Mouse (Mus musculus) spleen, postnatal 10 days (tissue): ENCODE results near the gene Sptbn1.

Experiments
- DNase-seq, 2 experiments: peaks; one replicate each; pipeline ENCODE4 v3.0.0; 2021 to 2022; ENCODE audit warnings: low spot score in 2 of 2

Sptbn1 gene

DNA sequence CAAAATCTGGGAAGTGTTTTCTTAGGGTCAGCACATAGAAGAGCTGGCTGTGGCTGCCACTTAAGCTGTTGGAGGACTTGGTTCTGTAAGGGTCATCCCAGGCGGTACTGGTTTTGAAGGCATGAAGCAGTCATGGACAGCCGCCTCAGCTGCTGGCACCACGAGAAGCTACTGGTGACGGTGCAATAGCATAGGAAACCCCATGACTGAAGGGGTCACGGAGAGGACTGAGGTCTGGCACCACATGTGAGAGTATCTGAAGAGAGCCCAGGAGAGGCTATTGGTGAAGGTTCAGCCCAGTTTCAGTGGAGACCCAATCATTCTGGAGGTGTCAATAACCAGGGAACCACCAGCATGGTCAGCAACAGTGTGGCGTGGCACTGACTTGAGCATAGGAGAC is 135.4 kb downstream of the Sptbn1 start:
- no peak for DNase-seq

DNA sequence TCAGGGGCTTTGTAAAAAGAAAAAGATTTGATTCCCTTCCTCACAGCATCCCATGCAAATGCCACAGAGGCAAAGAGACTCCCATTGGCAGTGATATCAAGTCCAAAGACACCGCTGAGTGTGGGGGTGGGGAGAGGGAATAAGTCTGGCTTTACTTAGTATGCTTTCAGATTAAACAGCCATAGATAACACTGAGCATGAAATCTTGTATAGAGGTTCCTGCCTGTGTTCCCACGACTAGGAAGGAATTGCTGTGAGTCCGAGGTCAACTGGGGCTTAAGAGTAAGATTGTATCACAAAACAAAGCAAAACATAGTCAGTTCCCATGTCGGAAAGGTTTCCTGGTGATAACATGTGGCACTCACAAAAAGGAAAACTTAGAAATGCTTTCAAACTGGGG is 136.3 kb downstream of the Sptbn1 start:
- no peak for DNase-seq

DNA sequence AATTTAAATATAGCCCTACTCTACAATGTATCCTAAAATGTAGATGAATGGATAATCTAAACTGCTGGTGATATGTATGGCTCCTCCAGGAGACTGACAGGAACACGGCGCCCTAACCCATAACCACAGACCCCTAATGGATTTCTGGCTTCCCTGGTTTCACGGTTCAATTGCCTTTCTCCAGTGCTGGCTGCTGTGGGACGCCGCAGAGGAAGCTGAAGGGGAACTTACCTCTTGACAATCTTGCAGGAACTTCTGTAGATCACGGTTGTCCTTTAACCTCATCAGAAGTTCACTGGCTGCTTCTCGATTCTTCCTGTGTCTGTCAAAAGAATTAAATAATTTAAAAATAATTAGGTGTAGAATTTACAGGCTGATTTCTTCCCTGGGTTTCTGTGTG is 138.6 kb downstream of the Sptbn1 start:
- DNase-seq: no peak

DNA sequence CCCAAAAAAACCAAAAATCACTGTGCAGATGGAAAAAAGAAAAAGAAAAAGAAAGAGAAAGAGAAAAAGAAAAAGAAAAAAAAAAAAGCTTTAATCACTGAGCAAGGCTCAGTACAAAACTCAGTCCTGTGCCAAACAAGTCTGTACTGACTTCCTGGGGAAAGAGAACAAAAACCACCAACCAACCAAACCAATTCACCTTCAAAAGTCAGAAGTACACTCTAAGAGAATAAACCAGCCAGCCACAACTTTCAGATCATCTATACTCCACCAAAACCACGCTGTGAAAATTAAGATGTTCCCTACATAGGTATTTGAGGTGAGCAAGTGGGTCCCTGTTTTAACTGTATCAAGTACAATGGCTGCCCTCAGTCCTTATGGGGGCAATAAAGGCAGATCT is 141.1 kb downstream of the Sptbn1 start:
- no peak for DNase-seq

DNA sequence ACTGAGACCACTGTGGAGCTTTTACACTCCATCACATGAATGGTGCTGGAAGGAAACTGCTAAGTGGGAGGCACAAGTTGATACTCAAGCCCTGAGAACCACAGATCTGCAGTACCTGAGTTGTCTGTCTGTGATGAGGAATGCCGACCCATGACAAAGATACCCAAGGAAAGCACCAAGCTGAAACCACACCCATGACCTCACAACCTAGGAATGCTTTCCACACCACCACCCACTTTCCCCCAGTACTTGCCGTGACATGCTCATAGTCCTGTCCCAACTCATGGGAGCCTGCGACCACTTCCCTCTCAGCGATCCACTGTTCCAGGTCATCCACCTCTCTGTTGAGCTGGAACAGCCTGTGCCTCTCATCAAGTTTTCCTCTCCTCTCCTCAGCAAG is 149.9 kb downstream of the Sptbn1 start:
- DNase-seq: no peak

DNA sequence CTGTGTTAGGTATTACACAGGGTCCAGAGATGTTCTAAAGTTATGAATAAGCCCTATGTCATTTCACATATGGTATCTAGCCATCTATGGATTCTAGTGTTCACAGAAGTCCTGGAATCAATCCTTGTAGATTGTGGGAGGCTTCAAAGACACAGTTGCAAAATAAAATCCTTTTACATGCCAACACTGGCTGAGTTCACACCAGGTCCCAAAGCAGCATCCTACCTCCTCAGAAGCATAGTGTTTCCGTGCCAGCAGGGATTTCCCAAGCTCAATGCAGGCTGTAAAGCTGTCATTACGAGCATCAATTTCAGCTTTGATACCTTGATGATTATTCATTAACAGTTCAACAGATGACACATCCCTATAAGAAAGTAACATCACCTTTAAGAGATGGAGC is 154.3 kb downstream of the Sptbn1 start:
- DNase-seq: no peak

DNA sequence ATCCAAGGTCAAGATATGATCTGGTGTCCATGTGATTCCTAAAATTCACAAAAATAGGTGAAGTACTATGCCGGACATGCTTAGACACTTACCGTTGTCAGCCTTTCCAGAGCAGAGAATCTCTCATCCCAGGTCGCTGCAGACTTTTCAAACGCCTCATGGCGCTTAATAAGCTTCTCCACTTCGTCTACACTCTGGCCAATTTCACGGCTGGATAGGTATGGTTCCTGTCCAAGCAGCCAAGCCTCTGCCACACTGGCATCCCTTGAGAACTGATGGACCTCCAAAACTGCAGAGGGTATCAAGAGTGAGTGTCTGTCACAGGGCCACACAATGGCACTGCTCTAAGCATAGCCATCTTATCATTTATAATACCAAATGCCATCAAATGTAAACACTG is 157.3 kb downstream of the Sptbn1 start:
- no peak for DNase-seq

DNA sequence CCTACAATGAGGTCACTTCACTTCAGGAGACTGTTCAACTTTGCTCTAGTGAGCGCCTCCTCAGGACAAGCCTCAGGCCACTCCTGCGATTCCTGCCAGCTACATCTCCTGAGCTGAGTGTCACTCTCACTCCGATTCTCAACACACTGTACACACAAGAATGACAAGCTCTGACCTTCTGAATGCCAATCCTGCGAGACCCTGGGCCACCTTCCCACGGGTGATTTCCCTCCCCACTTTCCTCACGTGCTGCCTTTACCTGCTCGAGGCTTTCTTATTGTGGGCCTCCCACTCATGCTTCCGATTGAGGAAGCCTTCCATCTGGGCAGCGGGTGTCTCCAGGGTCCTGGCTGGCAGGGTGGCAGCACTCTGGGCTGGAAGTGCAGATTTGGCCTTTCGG is 163.8 kb downstream of the Sptbn1 start:
- DNase-seq: no peak

DNA sequence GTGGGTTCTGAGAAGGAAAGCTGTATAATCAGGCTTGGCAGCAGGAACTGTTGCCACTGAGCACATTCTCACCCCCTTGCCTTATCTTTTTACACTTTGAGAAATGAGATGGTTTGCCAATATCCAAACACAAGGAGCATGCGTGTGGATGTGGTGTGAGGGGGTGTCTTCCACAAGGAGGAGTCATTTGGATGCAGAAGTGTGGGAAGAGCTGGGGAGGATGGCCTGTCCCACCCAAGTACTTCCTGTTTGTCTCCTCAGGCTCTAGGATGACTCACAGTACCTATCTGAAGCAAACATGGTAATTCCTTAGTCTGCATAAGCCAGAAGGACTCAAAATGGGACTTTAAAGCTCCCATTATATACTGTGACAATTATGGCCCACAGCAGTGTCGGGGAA is 165.4 kb downstream of the Sptbn1 start:
- DNase-seq: no peak

DNA sequence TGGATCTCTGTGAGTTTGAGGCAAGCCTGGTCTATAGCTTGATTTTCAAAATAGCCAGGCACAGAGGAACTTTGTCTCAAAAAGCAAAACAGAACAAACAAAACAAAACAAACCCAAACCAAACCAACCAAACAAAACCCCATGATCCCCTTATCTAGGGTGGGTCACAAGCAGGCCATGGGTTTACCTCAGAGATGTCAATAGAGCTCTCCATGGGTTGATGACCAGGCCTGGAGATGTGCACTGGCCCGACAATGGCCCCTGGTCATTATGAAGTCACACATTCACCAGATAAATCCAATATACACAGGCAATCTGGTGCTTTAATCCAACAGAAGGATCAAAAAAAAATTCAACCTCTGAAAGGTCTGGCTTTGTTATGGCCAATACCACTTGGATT is 166.2 kb downstream of the Sptbn1 start:
- no peak for DNase-seq

DNA sequence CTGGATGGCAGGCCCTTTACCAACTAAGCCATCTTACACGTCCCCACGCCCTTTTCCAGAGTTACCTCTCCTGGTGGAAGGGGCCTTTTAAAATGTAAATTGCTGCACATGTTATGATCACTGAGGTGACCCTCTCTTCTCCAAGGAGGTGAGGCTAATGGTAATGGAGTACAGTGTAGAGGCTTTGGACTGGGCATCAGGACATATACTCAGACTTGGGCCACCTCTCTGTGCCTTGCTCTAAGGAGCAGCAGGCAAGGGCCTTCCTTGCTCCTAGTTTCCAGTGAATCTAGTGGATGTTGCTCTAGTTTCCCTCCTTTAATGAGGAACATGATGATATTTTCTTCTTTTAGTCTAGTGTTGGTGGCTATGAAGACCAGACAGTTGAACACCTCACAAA is 166.8 kb downstream of the Sptbn1 start:
- no peak for DNase-seq

DNA sequence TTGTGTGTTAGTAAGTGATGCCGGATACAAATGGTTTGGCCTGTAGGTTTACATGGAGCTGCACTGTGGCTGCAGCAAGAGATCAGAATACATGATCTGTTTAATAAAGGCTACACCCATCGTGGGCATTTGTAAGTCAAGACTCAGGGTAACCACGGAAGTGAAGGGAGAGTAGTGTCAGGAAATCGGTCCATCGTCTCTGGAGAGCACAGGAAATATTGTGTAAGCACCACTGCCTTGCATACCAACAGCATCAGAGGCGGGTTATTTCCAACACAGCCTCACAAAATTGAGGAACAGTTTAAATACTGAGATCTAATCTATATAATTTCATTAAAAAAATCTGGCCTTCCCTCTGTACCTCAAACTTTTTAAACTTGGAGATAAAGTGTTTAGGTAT is 168.1 kb downstream of the Sptbn1 start:
- DNase-seq: no peak

DNA sequence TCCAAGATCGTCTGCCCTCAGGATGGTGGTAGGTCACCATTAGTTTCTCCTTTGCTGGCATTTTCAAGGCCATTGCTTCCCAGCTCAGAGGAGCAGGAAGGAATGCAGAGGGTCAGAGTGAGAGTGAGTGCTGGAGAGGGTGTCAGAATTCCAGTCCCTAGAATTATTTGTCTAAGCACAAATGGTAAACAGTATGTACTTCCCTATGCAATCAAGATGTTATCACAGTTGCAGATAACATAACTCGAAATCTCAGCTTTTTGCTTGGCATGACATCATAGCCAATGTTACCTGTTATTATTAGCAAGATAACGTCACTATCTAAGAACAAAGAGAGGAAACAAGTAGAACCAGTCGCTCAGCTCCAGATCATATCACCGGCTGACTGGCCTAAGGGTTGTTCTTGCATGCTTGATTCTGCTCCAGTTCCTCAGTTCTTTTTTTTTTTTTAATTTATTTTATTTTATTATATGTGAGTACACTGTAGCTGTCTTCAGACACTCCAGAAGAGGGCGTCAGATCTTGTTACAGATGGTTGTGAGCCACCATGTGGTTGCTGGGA is 172.7 kb downstream of the Sptbn1 start:
- no peak for DNase-seq

DNA sequence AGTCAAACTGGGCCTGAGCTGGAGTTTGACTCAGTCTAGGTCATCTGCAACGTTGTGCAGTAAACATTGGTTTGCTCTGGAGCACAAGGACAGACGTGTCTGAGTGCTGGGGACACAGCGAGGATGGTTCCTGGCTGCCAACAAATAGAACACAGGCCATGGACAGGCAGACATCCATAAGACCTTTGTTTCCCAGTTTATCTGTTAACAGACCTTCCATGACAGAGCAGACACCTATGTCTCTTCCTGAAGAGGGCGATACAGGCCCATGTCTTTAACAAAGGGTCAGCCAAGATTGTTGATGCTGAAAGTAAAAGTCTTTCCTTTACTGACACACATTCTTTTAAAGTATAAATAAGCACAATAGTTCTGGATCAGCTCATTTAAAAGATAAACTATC is 176.1 kb downstream of the Sptbn1 start:
- DNase-seq: no peak

DNA sequence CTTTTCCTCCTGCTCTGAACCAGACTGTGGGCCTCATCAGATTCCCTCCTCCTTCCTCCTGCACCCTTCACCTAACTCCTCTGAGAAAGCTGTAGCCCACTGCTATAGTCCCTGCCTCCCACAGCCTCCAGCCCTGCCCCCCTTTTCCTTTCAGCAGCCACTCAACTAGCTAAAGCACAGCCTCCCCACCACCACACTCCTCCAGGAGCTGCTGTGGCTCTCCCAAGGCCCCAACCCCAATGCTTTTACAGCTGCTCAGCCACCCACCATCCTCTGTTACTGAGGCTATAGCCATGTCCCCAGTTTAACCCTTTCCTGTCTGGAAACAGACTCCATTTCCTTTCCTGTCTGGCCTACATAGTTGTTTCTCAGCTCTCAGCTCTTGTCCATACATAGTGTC is 182.9 kb downstream of the Sptbn1 start:
- DNase-seq: no peak

DNA sequence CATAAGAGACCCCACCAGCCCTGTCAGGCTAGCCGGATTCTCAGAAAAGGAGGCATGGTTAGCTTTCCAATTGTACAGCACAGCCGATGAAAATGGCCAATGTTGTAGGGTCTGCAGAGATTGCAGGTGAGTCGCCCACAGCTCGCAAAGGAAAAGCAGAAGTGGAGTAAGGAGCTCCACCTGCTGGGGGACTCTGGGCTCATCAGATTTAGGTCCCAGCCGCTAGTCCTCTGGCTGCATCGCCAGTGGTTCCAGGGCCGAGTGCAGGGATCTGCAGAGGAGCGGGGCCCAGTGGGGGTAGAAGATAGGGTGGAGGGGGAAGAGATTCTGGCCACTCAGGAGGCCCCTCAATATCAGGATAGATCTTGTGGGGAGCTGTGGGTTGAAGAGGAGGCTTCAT is 210.7 kb downstream of the Sptbn1 start:
- no peak for DNase-seq
